Mouse (Mus musculus) megakaryocyte, adult 5-6 weeks (primary cell): ENCODE results near the gene Gm9936. TPM values are rescaled to one million over a fixed set of nuclear protein-coding genes. Genes with fewer than 3 reads are reported as not detected.
A peak's percentile ranks its signal among the peaks of the same experiment; 100 is the strongest.
"Not testable (repeated sequence)": the region's sequence is repeated elsewhere in the genome, so short reads cannot be mapped to it uniquely, and the experiment has no call there.

Source experiments
- ATAC-seq: 2 replicates; pipeline ENCODE4 v1.8.0; 2016; ENCODE audit warnings: mild to moderate bottlenecking, inconsistent platforms; ENCODE audit not compliant: poor library complexity, severe bottlenecking
- total RNA-seq, 2 experiments: library from RNA; stranded (forward) in 1 of 2; stranded (reverse) in 1 of 2; fragments of 153-499, 151-499 nt in 1 of 2; fragments of 221-1000, 200-1000 nt in 1 of 2; gene quantifications; 2 replicates each; pipeline versions ENCODE4 v1.2.3 to v1.2.4; 2015 to 2017

Gene Gm9936
- total RNA-seq, 2 experiments from 2014 or later: not detected

GRCm38 (mm10) chr5:114842155-114842554 lies 16.3 kb downstream of the Gm9936 start:
- not testable (repeated sequence) for ATAC-seq

GRCm38 (mm10) chr5:114840481-114840880 lies 18.0 kb downstream of the Gm9936 start:
- not testable (repeated sequence) for ATAC-seq

- ATAC-seq: no peak
These were observed 21.6 kb downstream of the Gm9936 start for GRCm38 (mm10) chr5:114836886-114837285.

DNA sequence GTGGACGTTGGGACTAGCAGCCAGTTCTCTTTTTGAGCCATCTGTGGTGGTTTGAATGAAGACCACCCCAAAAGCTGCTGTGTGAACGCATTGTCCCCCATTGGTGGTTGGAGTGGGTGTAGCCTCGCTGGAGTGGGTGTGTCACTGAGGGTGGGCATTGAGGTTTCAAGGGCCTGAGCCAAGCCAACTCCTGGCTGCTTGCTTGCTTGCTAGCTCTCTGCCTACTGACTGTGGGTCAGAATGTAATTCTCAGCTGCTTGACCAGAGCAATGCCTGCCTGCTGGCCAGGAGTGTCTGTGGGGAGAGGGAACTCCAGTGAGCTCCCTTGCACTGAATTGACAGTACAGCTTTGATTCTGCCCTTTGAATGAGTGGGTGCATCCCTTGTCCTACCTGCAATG lies 28.7 kb downstream of the Gm9936 start:
- no peak for ATAC-seq

GRCm38 (mm10) chr5:114827427-114827826 lies 31.1 kb downstream of the Gm9936 start:
- ATAC-seq: no peak

DNA sequence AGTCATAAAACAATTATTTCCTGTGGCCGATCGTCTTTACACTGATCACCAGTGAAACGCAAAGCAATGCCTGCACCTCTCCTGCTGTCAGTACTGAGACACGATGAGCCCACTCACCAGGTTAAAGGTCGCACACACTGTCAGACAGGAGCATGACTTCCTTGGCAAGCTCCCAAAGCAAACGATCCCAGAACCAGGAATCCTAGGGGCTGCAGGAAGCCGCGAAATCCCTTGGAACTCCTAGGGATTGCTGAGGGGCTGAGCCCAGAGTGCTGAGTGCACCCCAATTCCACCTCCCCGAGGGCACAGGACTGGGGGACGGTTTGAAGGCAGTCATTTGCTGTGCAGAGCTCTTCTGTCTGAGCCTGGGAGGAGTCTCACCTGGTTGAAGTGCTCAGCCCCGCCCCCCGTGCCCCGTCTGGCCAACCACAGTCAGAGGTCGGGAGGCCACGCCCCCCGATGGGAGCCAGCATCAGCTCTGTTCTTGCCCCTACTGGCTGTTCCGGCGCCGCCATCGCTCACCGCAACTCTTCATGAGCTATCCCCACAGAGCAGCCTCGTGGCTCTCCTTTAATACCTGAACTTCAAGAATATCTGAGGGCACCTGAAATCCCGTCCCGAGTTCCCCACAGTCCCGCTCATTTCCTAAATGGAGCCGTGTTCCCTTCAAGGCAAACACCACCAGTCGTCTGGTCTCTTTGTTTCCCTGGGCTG lies 32.3 kb downstream of the Gm9936 start:
- peak; percentile 85 for ATAC-seq

GRCm38 (mm10) chr5:114824197-114824596 lies 34.3 kb downstream of the Gm9936 start:
- peak; percentile 70 for ATAC-seq

GRCm38 (mm10) chr5:114822796-114823688 lies 35.4 kb downstream of the Gm9936 start, which contains the start of gene 1500011B03Rik:
Gene 1500011B03Rik (minus strand): TSS chr5:114823468.
- peak; percentile 51 for ATAC-seq

- ATAC-seq: no peak
These were observed 40.4 kb downstream of the Gm9936 start for GRCm38 (mm10) chr5:114818124-114818523.

DNA sequence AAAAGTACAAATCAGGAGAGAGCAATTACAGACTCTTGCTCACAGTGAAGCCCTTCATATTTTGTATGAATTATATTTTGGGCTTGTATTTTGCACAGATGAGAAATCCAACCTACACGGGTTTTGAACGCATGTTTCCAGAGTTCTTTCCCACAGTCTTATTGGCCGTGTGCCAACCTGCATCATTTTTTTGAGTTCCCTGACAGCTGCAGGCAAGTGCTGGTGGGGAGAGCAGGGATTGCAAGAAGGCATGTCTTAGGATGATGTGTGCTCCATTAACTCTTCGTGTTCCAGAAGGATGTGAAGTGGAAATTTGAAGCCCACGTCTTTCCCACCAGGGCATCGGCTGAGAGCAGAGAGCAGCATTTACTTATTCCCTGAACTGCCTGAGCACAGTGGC lies 41.9 kb downstream of the Gm9936 start:
- ATAC-seq: no peak

DNA sequence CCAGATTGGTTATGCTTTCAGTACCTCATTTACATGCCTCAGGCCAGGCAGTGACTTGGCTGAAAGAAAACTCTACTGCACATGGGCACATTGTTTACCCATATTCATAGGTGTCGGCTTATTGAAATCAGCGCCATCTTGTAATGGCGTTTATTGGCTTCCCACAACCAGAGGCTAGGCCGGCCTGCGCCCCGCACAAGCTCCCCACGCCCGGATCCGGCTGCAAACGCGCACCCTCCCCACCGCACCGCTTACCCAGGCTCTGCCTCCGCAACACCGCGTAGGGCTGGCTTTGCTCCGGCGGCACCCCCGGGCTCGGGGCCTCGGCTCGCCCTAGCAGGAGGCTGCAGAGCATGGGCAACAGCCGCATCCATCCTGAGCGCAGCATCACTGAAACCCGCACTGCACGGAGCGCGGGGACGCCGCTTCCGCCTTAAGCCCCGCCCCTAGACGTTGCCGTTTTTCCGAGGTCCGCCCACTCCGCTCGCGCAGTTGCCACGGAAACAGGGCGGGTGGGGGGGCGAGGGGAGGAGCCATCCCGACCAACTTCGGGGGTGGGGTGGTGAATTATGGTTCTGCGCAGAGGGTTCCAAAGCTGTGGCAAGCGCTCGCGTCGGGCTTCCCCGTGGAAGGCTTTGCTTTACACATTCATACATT lies 44.8 kb downstream of the Gm9936 start:
- peak; percentile 97 for ATAC-seq

DNA sequence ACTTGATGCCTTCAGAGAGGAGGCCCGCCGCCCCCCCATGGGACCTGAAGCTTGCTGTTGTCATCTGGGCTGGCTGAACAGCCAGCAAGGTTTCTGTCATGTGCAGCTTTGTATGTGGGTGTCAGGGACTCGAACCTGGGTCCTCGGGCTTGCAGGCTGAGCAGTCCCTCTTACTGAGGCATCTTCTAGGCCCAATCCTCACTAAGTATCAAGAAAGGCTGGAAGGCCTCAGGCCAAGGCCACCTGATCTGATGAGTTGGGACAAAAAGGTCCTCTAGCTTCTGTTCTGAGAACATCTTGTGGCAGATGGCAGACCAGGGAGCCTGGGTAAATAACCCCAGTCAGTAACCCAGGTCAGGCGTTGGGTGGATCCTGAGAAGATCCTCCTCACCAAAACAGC lies 48.7 kb downstream of the Gm9936 start:
- ATAC-seq: no peak

DNA sequence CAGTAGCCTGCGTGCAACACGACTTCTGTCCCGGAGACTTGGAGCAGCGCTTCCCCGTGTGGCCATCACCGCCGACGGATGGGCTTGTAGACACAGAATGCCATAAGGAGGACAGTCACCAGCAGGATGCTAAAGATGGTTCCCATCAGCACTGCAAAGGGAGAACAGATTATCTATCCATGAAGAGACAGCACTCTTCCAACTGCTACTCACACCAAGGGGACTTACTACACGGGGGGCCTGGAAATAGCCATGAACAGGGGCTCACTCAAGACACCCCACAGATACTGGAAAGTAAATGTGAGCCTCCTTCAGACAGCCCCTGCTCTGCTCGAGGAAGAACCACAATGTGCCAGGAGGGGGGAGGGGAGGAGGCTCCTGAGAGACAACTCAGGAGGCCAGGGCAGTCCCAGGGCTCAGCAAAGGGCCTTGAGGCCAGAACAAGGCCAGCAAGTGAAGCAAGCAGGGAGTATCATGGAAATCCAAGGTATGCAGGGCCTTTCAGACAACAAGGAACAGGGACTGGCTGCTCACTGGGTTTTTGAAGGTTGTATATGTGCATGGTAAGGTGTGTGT lies 49.2 kb downstream of the Gm9936 start:
- ATAC-seq: no peak

- no peak for ATAC-seq
These were observed 50.1 kb downstream of the Gm9936 start for GRCm38 (mm10) chr5:114808385-114808784.

GRCm38 (mm10) chr5:114807893-114808292 lies 50.6 kb downstream of the Gm9936 start:
- no peak for ATAC-seq

DNA sequence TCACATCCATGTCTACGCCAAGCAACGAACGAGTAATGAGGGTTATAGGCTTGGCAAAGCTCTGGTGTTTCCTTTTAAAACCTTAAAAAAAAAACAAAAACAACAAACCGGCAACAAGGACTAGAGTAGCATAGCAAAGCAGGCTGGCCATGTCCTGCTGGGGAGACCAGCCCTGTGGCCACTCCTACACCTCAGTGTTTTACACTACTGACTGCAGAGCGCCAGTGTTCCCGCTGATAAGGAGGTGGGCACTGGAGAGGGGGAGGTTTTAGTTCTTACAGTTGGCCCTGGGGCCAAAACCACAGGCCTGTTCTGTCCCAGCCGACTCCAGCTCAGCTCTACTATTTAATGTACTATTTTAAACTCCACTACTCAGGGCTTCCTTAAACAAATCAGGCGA lies 51.0 kb downstream of the Gm9936 start:
- no peak for ATAC-seq

GRCm38 (mm10) chr5:114807063-114807462 lies 51.4 kb downstream of the Gm9936 start:
- no peak for ATAC-seq

- 0 out of 2 replicates have a peak, but pooled peaks have one; percentile 7 for ATAC-seq
These were observed 51.8 kb downstream of the Gm9936 start for GRCm38 (mm10) chr5:114806636-114807035.
